Comparison of ENCODE assay signal across 14 mouse cellular contexts in genomic region chr1:114862927-114863326, GRCm38 (mm10).
DNase-seq lines count a peak whose midpoint lies in the region; ATAC-seq and TF ChIP-seq lines count a peak whose summit lies in the region.
"Had no signal": no experiment of that assay in that cellular context is flagged by ENCODE, and none has a peak within 500 bp of the region (broad histone marks: within the 10 kb centered on the region; RNA-seq: fewer than 3 reads in every experiment).

No protein-coding gene starts in this region.

- no peak for ATAC-seq in hindbrain, postnatal 0 days
- peak; percentile 98 for ATAC-seq in cerebellum, adult (ENCODE audit: insufficient number of reproducible peaks, low FRiP score, low TSS enrichment)
- no peak for ATAC-seq in megakaryocyte progenitor cell, adult 5-6 weeks (replicated peaks; ENCODE audit: poor library complexity)
- no peak for ATAC-seq in CD4-positive, CD25-positive, alpha-beta regulatory T cell, adult 4 months
- ATAC-seq: liver, embryonic 12.5 days had no signal

- no peak overlapping the region for H3K9ac ChIP-seq in hindbrain, postnatal 0 days (replicated peaks; ENCODE audit: low read length)
- H3K9ac ChIP-seq: liver, embryonic 12.5 days; midbrain, embryonic 12.5 days; neural tube, embryonic 13.5 days had no signal

- TF ChIP-seq CTCF in hindbrain, postnatal 0 days (IDR thresholded peaks at IDR 0.05; ENCODE audit: low read depth): no peak

- H3K4me1 ChIP-seq in hindbrain, postnatal 0 days (ENCODE audit: insufficient read depth, low read length): no peaks in the 10 kb centered on the region
- no peaks in the 10 kb centered on the region for H3K4me1 ChIP-seq in hindbrain, embryonic 10.5 days (replicated peaks)
- H3K4me1 ChIP-seq: liver, embryonic 12.5 days; midbrain, embryonic 12.5 days; neural tube, embryonic 13.5 days had no signal

- H3K9me3 ChIP-seq in hindbrain, postnatal 0 days (ENCODE audit: low read length): no peaks in the 10 kb centered on the region
- no peaks in the 10 kb centered on the region for H3K9me3 ChIP-seq in hindbrain, embryonic 10.5 days
- H3K9me3 ChIP-seq: liver, embryonic 12.5 days; midbrain, embryonic 12.5 days; neural tube, embryonic 13.5 days had no signal

- no peak overlapping the region for H3K4me2 ChIP-seq in hindbrain, postnatal 0 days (ENCODE audit: low read depth, low read length)
- H3K4me2 ChIP-seq: liver, embryonic 12.5 days; midbrain, embryonic 12.5 days; neural tube, embryonic 13.5 days had no signal

- no peaks in the 10 kb centered on the region for H3K27me3 ChIP-seq in hindbrain, postnatal 0 days (ENCODE audit: insufficient read depth, low read length)
- H3K27me3 ChIP-seq in hindbrain, embryonic 10.5 days (ENCODE audit: insufficient read depth, poor library complexity, severe bottlenecking): no peaks in the 10 kb centered on the region
- H3K27me3 ChIP-seq: liver, embryonic 12.5 days; midbrain, embryonic 12.5 days; neural tube, embryonic 13.5 days had no signal

- peak; percentile 36 for DNase-seq in hindbrain, postnatal 0 days (ENCODE audit: low spot score)
- DNase-seq in hindbrain, embryonic 10.5 days (ENCODE audit: low spot score): no peak
- DNase-seq in cerebellum, adult 9-11 months: peak; percentile 85
- DNase-seq in layer of hippocampus, adult 9-11 months: peak; percentile 24
- no peak for DNase-seq in heart, adult 18-20 months
- DNase-seq: gastrocnemius, postnatal 10 days; kidney, postnatal 10 days; lung, postnatal 14 days had no signal

- H3K4me3 ChIP-seq in hindbrain, postnatal 0 days (ENCODE audit: low read length): no peak overlapping the region
- H3K4me3 ChIP-seq in hindbrain, embryonic 10.5 days: no peak overlapping the region
- H3K4me3 ChIP-seq: liver, embryonic 12.5 days; midbrain, embryonic 12.5 days; neural tube, embryonic 13.5 days had no signal

- no peak overlapping the region for H3K27ac ChIP-seq in hindbrain, postnatal 0 days
- H3K27ac ChIP-seq in hindbrain, embryonic 10.5 days: no peak overlapping the region
- H3K27ac ChIP-seq: liver, embryonic 12.5 days; midbrain, embryonic 12.5 days; neural tube, embryonic 13.5 days had no signal

- no peaks in the 10 kb centered on the region for H3K36me3 ChIP-seq in hindbrain, postnatal 0 days (ENCODE audit: insufficient read depth, low read length)
- H3K36me3 ChIP-seq in hindbrain, embryonic 10.5 days: no peaks in the 10 kb centered on the region
- H3K36me3 ChIP-seq: liver, embryonic 12.5 days; midbrain, embryonic 12.5 days; neural tube, embryonic 13.5 days had no signal

- WGBS in hindbrain, postnatal 0 days: 41% methylated on average over 2 of the region's 2 CpGs
- 70% methylated on average over 2 of the region's 2 CpGs for WGBS in hindbrain, embryonic 10.5 days

Comparison
In these comparisons a context has a peak if more than half of its experiments do, and no peak if none do; other contexts are left out.
1. DNase-seq: peak in hindbrain, postnatal 0 days (single experiment), cerebellum, adult 9-11 months (single experiment) and layer of hippocampus, adult 9-11 months (single experiment); none in hindbrain, embryonic 10.5 days (single experiment) and heart, adult 18-20 months (0 of 2).